In the genomic region with DNA sequence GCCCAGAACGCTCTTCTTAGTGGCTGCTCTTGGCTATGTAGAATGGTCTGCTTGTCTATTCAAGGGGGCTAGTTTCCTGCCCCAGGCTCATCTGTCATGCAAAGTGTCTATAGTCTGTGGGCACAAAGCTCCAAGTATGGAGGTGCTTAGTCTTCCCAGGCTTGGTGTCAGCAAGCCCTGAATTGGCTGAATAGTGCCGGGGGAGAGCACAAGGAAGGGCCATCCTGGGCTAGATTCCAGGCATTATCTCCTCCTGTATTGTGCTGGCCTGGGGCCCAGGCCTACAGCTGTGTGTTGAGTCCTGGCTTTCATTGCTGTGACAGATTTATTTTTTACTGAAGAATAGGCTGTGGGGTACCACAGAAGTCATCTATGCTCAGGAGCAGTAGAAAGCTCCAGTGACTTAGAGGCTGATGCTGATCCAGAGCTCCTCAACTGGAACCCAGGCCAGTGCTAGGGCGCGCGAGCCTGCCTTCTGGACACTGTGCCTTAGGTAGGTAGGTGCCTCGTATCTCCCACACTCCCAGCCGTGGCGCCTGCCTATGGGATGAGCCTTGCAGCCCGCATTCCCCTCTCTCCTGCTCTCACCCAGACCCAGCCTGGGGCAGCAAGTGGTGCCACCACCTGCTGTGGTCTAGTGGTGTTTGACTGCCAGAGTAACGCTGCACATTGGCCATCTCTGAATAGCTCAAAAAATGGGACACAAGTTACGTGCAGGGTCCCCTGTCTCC, we compare ENCODE assay signal across 8 mouse cellular contexts. TPM values are rescaled to one million over a fixed set of nuclear protein-coding genes. Genes with fewer than 3 reads are reported as not detected.
DNase-seq lines count a peak whose midpoint lies in the region; TF ChIP-seq lines count a peak whose summit lies in the region.

No protein-coding gene starts in this region.

- no peak for TF ChIP-seq CTCF in olfactory bulb, adult 2 months (IDR thresholded peaks at IDR 0.05; ENCODE audit: insufficient read depth, low read depth, low read length)

- H3K4me3 ChIP-seq in olfactory bulb, adult 2 months (ENCODE audit: insufficient read depth, low read depth, low read length): no peak overlapping the region

- H3K4me1 ChIP-seq in olfactory bulb, adult 2 months (ENCODE audit: control insufficient read depth, insufficient read depth, low read length): peaks cover 17% of the 10 kb centered on the region

- peak; percentile 38 for DNase-seq in gastrocnemius, postnatal 14 days
- no peak for DNase-seq in gastrocnemius, postnatal 36 days
- DNase-seq in right cerebral cortex, postnatal 10 days (ENCODE audit: low spot score in 2 of 2): peak; percentile 76 to 85
- DNase-seq in right cerebral cortex, postnatal 36 days (ENCODE audit: low spot score in 2 of 2): no peak
- DNase-seq in heart, postnatal 25 days (ENCODE audit: low spot score): peak; percentile 16
- no peak for DNase-seq in adrenal gland, adult (ENCODE audit: inconsistent age in 2 of 2, low spot score in 1 of 2)
- DNase-seq in spleen, postnatal 36 days (ENCODE audit: low spot score in 2 of 2): no peak

- no peak for TF ChIP-seq POLR2A in olfactory bulb, adult 2 months (IDR thresholded peaks at IDR 0.05; ENCODE audit: insufficient read depth, low read depth, low read length)

- intact Hi-C loops in gastrocnemius, postnatal 14 days (cut with DNase I; ENCODE audit: low total_unique reads): no loop called here
- intact Hi-C loops in gastrocnemius, postnatal 36 days (cut with DNase I): no loop called here
- intact Hi-C loops in heart, postnatal 25 days (cut with DNase I): no loop called here

- 58% methylated on average over 11 of the region's 11 CpGs for WGBS in olfactory bulb, adult 2 months

- 0 out of 2 replicates have a peak overlapping the region, but pooled peaks have one; percentile 8 for H3K27ac ChIP-seq in olfactory bulb, adult 2 months (ENCODE audit: insufficient read depth, low read depth, low read length)

RNA-seq across cellular contexts. Expression of a gene that starts 8.7 kb away (rescaled TPM):
- 100 to 1,000 TPM in 1 of 2 experiments, 10 to 100 TPM in 1; 74.7 to 129 TPM for total RNA-seq in gastrocnemius, postnatal 14 days (2021)
- total RNA-seq in gastrocnemius, postnatal 36 days (2021): 100 to 1,000 TPM; 303 to 317 TPM
- 10 to 100 TPM; 32.9 to 36.1 TPM for total RNA-seq in heart, postnatal 25 days (2021)
- polyA plus RNA-seq in olfactory bulb, adult 2 months (2012; ENCODE audit: insufficient read depth, insufficient read length, low replicate concordance, missing spikeins): not detected in 2 replicates

RNA-seq across cellular contexts. Expression of a gene that starts 54.0 kb away (rescaled TPM):
- total RNA-seq in gastrocnemius, postnatal 14 days (2021): 100 to 1,000 TPM; 177 to 178 TPM
- total RNA-seq in gastrocnemius, postnatal 36 days (2021): 100 to 1,000 TPM; 190 to 194 TPM
- total RNA-seq in heart, postnatal 25 days (2021): 100 to 1,000 TPM; 220 to 258 TPM
- polyA plus RNA-seq in olfactory bulb, adult 2 months (2012; ENCODE audit: insufficient read depth, insufficient read length, low replicate concordance, missing spikeins): 104 TPM in 1 of 2 replicates, not detected in the other

Comparison
In these comparisons a context has a peak if more than half of its experiments do, and no peak if none do; other contexts are left out.
1. DNase-seq: peak in gastrocnemius, postnatal 14 days (single experiment), right cerebral cortex, postnatal 10 days (2 of 2) and heart, postnatal 25 days (single experiment); none in gastrocnemius, postnatal 36 days (0 of 2), right cerebral cortex, postnatal 36 days (0 of 2), adrenal gland, adult (0 of 2) and spleen, postnatal 36 days (0 of 2).